Mouse (Mus musculus): ENCODE results near the gene Gm136. TPM values are rescaled to one million over a fixed set of nuclear protein-coding genes. Genes with fewer than 3 reads are reported as not detected.

Gene Gm136
- polyA plus RNA-seq, 1 experiment from 2014 or later, result not detected

DNA sequence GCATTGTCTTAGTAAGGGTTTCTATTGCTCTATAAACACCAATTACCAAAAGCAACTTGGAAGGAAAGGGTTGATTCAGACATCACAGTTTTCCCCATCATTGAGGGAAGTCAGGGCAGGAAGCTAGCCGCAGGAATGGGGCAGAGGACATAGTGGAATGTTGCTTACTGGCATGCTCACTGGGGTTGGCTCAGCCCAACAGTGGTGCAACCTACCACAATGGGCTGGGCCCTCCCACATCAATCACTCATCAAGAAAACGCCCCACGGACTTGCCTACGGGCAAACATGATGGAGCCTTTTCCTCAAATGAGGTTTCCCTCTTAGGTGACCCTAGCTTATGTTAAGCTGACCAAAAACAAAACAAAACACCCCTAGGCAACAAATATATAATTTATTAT is 32.9 kb downstream of the Gm136 start:
- Histone ChIP-seq H3K4me3 (ENCODE audit: low read length) (no peak overlapping the region), H3K4me2 (replicated peaks; ENCODE audit: low read depth, low read length) (no peak overlapping the region), H3K4me1 (ENCODE audit: control insufficient read depth, insufficient read depth, low read length) (no peaks in the 10 kb centered on the region), H3K36me3 (ENCODE audit: control insufficient read depth, insufficient read depth, low read length) (no peaks in the 10 kb centered on the region), H3K27me3 (ENCODE audit: control insufficient read depth, insufficient read depth, low read length) (no peaks in the 10 kb centered on the region), H3K27ac (ENCODE audit: low read depth, low read length) (no peak overlapping the region), H3K9me3 (ENCODE audit: control insufficient read depth, low read length) (peaks cover 7% of the 10 kb centered on the region), H3K9ac (ENCODE audit: low read depth, low read length) (no peak overlapping the region)
- WGBS, result 67% methylated on average over 4 of the region's 4 CpGs
- ATAC-seq (ENCODE audit: low FRiP score, low TSS enrichment), result no peak

DNA sequence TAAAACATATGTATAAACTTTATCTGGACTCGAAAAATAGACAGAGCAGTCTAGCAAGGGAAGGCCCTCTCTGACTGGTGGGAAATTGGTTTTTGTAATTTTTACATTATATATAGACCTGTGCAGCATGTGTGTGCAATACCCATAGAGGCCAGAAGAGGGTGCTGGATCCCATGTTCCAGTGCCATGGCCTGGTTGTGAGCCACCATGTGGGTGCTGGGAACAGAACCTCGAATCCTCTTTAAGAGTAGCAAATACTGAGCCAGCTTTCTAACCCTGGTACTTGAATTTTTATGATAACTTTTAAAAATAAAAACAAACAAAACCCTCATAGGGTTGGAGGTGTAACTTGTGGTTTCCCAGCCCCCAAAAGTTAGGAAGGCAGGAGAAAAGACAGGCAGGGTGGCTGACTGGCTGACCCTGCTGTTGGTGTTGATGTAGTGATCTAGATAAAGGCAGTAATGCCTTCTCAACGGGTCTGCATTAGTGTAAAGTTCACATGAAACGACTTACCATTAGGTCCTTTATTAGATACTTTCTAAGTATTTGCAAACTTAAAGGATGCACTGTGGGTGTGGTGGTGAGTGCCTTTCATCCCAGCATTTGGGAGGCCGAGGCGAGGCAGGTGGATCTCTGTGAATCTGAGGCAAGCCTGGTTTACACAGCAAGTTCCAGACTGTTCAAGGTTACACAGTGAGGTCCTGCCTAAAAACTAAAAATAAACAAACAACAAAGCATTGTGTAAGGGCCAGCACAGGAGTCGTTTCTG is 35.8 kb downstream of the Gm136 start:
- Histone ChIP-seq H3K4me1 (ENCODE audit: control insufficient read depth, insufficient read depth, low read length) (no peaks in the 10 kb centered on the region), H3K9ac (ENCODE audit: low read depth, low read length) (no peak overlapping the region), H3K36me3 (ENCODE audit: control insufficient read depth, insufficient read depth, low read length) (no peaks in the 10 kb centered on the region), H3K9me3 (ENCODE audit: control insufficient read depth, low read length) (peaks cover 7% of the 10 kb centered on the region), H3K4me3 (ENCODE audit: low read length) (no peak overlapping the region), H3K27me3 (ENCODE audit: control insufficient read depth, insufficient read depth, low read length) (no peaks in the 10 kb centered on the region), H3K27ac (ENCODE audit: low read depth, low read length) (no peak overlapping the region), H3K4me2 (replicated peaks; ENCODE audit: low read depth, low read length) (no peak overlapping the region)
- ATAC-seq (ENCODE audit: low FRiP score, low TSS enrichment), result no peak
- 94% methylated on average over 7 of the region's 7 CpGs for WGBS

DNA sequence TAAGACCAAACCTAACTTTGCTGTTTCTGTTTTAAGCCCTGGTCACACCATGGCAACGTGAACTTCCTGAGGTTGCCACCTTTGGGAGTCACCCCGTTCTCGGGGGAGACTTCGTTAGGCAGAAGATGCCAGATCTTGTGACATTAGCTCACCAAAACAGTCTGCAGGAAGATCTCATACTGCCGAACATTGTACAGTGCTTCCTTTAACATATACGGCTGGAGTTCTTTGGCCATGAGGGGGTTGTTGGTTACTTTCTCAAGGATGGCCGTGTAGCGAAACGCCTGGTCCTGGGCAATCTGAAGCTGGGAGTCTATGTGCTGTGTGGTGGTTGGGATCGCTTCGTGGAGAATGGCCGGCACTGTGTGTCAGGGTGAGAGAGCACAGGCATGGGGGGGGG is 36.6 kb downstream of the Gm136 start:
- Histone ChIP-seq H3K27ac (ENCODE audit: low read depth, low read length) (no peak overlapping the region), H3K4me2 (replicated peaks; ENCODE audit: low read depth, low read length) (no peak overlapping the region), H3K27me3 (ENCODE audit: control insufficient read depth, insufficient read depth, low read length) (no peaks in the 10 kb centered on the region), H3K4me3 (ENCODE audit: low read length) (no peak overlapping the region), H3K9ac (ENCODE audit: low read depth, low read length) (no peak overlapping the region), H3K36me3 (ENCODE audit: control insufficient read depth, insufficient read depth, low read length) (no peaks in the 10 kb centered on the region), H3K4me1 (ENCODE audit: control insufficient read depth, insufficient read depth, low read length) (no peaks in the 10 kb centered on the region), H3K9me3 (ENCODE audit: control insufficient read depth, low read length) (peaks cover 7% of the 10 kb centered on the region)
- ATAC-seq (ENCODE audit: low FRiP score, low TSS enrichment), result no peak
- 97% methylated on average over 12 of the region's 12 CpGs for WGBS

DNA sequence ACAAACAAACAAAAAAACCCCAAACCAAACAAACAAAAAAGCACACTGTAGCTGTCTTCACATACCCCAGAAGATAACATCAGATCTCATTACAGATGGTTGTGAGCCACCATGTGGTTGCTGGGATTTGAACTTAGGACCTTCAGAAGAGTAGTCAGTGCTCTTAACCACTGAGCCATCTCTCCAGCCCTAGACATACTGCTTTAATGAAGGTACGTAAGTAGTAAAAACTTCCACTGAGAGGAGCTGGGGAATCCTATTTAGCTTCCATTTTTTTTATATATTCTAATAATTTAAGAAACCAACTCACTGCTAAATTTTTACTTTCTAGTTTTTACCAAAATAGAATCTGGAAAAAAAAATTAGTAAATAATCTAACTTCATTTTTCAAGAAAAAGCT is 41.0 kb downstream of the Gm136 start:
- Histone ChIP-seq H3K9me3 (ENCODE audit: control insufficient read depth, low read length) (peaks cover 5% of the 10 kb centered on the region), H3K4me1 (ENCODE audit: control insufficient read depth, insufficient read depth, low read length) (no peaks in the 10 kb centered on the region), H3K36me3 (ENCODE audit: control insufficient read depth, insufficient read depth, low read length) (no peaks in the 10 kb centered on the region), H3K27ac (ENCODE audit: low read depth, low read length) (no peak overlapping the region), H3K4me3 (ENCODE audit: low read length) (no peak overlapping the region), H3K4me2 (replicated peaks; ENCODE audit: low read depth, low read length) (no peak overlapping the region), H3K9ac (ENCODE audit: low read depth, low read length) (no peak overlapping the region), H3K27me3 (ENCODE audit: control insufficient read depth, insufficient read depth, low read length) (no peaks in the 10 kb centered on the region)
- no peak for ATAC-seq (ENCODE audit: low FRiP score, low TSS enrichment)
- WGBS, result 97% methylated on average over 1 of the region's 1 CpGs

DNA sequence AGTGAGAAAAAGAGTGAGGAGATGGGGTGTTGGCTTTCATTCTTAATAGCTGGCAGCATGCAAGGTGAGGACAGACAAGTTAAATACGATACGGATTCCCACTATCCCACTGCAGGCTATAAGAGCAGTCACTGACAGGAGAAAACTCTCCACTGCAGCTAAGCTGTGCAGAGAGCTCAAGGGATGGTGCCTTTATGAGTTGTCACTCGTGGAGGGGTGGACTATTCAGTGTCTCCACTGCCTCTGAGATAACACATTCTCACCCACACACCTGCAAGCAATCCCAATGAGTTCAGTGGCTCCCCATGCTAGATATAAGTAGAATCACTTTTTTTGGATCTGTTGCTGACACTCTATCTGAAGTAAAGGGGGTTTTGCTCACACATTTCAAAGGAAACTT is 47.9 kb downstream of the Gm136 start:
- Histone ChIP-seq H3K4me1 (ENCODE audit: control insufficient read depth, insufficient read depth, low read length) (no peaks in the 10 kb centered on the region), H3K9ac (ENCODE audit: low read depth, low read length) (no peak overlapping the region), H3K4me2 (replicated peaks; ENCODE audit: low read depth, low read length) (no peak overlapping the region), H3K27ac (ENCODE audit: low read depth, low read length) (no peak overlapping the region), H3K9me3 (ENCODE audit: control insufficient read depth, low read length) (no peaks in the 10 kb centered on the region), H3K4me3 (ENCODE audit: low read length) (no peak overlapping the region), H3K36me3 (ENCODE audit: control insufficient read depth, insufficient read depth, low read length) (no peaks in the 10 kb centered on the region), H3K27me3 (ENCODE audit: control insufficient read depth, insufficient read depth, low read length) (no peaks in the 10 kb centered on the region)
- no peak for ATAC-seq (ENCODE audit: low FRiP score, low TSS enrichment)
- 34% methylated on average over 3 of the region's 3 CpGs for WGBS

DNA sequence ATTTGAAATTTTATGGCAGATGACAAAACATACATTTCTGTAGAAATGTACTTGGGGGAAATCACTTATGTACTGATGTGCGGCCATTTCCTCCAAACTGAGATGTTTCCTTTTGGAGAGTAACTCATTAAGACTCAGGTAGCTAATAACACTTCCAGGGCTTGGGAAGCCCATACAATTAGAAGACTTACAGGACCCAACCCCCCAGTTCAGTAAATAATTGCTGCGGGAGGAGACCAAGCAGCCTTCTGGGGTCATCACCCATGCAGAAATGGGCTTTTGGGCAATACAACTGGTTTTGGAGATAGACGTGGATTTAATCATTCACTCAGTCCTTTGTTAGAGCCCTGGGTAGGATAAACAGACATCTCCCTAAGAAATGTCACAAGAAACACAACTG is 48.8 kb downstream of the Gm136 start:
- H3K9me3 ChIP-seq (ENCODE audit: control insufficient read depth, low read length), result no peaks in the 10 kb centered on the region
- H3K9ac ChIP-seq (ENCODE audit: low read depth, low read length), result no peak overlapping the region
- H3K27ac ChIP-seq (ENCODE audit: low read depth, low read length), result no peak overlapping the region
- no peak for ATAC-seq (ENCODE audit: low FRiP score, low TSS enrichment)
- H3K36me3 ChIP-seq (ENCODE audit: control insufficient read depth, insufficient read depth, low read length), result no peaks in the 10 kb centered on the region
- H3K4me1 ChIP-seq (ENCODE audit: control insufficient read depth, insufficient read depth, low read length), result no peaks in the 10 kb centered on the region
- H3K4me3 ChIP-seq (ENCODE audit: low read length), result no peak overlapping the region
- 64% methylated on average over 3 of the region's 3 CpGs for WGBS
- H3K27me3 ChIP-seq (ENCODE audit: control insufficient read depth, insufficient read depth, low read length), result no peaks in the 10 kb centered on the region
- no peak overlapping the region for H3K4me2 ChIP-seq (replicated peaks; ENCODE audit: low read depth, low read length)

DNA sequence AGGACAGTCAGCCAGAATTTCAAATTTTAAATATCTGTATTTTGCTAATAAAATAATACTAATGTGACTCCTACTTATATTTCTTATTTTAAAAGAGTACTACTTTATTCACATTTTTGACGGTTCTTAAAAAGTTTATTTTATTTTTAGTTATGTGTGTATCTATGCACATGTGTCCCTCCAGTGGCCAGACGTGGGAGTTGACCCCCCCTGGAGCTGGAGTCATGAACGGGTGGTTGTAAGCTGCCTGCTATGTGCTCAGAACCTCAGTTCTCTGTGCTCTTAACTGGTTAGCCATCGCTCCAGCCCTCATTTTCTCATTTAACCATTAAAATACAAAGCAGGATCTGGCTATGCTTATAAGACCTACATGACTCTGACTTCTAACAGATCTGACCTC is 53.0 kb downstream of the Gm136 start:
- no peaks in the 10 kb centered on the region for H3K4me1 ChIP-seq (ENCODE audit: control insufficient read depth, insufficient read depth, low read length)
- H3K27me3 ChIP-seq (ENCODE audit: control insufficient read depth, insufficient read depth, low read length), result no peaks in the 10 kb centered on the region
- no peak overlapping the region for H3K9ac ChIP-seq (ENCODE audit: low read depth, low read length)
- H3K4me2 ChIP-seq (replicated peaks; ENCODE audit: low read depth, low read length), result no peak overlapping the region
- no peak for ATAC-seq (ENCODE audit: low FRiP score, low TSS enrichment)
- WGBS, result 64% methylated on average over 4 of the region's 4 CpGs
- no peak overlapping the region for H3K4me3 ChIP-seq (ENCODE audit: low read length)
- H3K9me3 ChIP-seq (ENCODE audit: control insufficient read depth, low read length), result no peaks in the 10 kb centered on the region
- H3K36me3 ChIP-seq (ENCODE audit: control insufficient read depth, insufficient read depth, low read length), result no peaks in the 10 kb centered on the region
- no peak overlapping the region for H3K27ac ChIP-seq (ENCODE audit: low read depth, low read length)

DNA sequence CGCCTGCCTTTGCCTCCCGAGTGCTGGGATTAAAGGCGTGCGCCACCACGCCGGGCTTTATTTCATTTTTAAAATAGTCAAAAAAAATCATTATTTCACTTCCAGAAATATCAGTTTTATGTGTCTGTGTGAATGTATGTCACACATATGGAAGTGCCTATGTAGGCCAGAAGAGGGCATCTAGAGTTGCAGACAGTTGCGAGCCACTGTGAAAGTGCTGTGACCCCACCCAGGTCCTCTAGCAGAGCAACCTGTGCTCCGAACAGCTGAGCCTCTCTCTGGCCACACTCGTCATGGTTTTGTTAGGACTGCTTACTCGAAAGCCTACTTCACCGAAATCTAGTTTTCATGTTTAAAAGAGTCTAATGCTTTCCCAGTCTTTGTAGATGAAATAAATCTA is 53.8 kb downstream of the Gm136 start:
- H3K4me1 ChIP-seq (ENCODE audit: control insufficient read depth, insufficient read depth, low read length), result no peaks in the 10 kb centered on the region
- H3K27me3 ChIP-seq (ENCODE audit: control insufficient read depth, insufficient read depth, low read length), result no peaks in the 10 kb centered on the region
- no peak overlapping the region for H3K4me3 ChIP-seq (ENCODE audit: low read length)
- H3K9me3 ChIP-seq (ENCODE audit: control insufficient read depth, low read length), result no peaks in the 10 kb centered on the region
- WGBS, result 94% methylated on average over 11 of the region's 11 CpGs
- H3K4me2 ChIP-seq (replicated peaks; ENCODE audit: low read depth, low read length), result no peak overlapping the region
- ATAC-seq (ENCODE audit: low FRiP score, low TSS enrichment), result no peak
- H3K9ac ChIP-seq (ENCODE audit: low read depth, low read length), result no peak overlapping the region
- H3K36me3 ChIP-seq (ENCODE audit: control insufficient read depth, insufficient read depth, low read length), result no peaks in the 10 kb centered on the region
- H3K27ac ChIP-seq (ENCODE audit: low read depth, low read length), result no peak overlapping the region

DNA sequence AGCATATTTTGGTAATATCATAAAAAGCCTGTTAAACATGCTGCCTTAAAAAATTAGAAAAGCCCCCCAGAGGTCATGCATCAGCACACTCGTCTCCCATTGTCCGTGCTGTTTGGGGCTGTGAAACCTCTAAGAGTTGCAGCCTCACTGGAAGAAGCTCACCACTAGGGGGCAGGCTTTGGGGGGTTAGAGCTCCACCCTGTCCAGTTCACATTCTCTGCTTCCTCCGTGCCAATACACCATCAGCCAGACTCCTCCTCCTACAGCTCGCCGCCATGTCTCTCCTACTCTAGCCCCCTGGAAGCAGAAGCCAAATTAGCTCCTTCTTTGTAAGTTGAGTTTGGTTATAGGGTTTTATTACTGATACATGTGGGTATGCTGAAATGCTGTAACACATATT is 54.5 kb downstream of the Gm136 start:
- Histone ChIP-seq H3K9ac (ENCODE audit: low read depth, low read length) (no peak overlapping the region), H3K36me3 (ENCODE audit: control insufficient read depth, insufficient read depth, low read length) (no peaks in the 10 kb centered on the region), H3K4me3 (ENCODE audit: low read length) (no peak overlapping the region), H3K27ac (ENCODE audit: low read depth, low read length) (no peak overlapping the region), H3K9me3 (ENCODE audit: control insufficient read depth, low read length) (no peaks in the 10 kb centered on the region), H3K4me1 (ENCODE audit: control insufficient read depth, insufficient read depth, low read length) (no peaks in the 10 kb centered on the region), H3K27me3 (ENCODE audit: control insufficient read depth, insufficient read depth, low read length) (no peaks in the 10 kb centered on the region), H3K4me2 (replicated peaks; ENCODE audit: low read depth, low read length) (no peak overlapping the region)
- WGBS, result 61% methylated on average over 5 of the region's 5 CpGs
- ATAC-seq (ENCODE audit: low FRiP score, low TSS enrichment), result no peak

Data from kidney, embryonic 14.5 days (tissue).